Mouse (Mus musculus) hindbrain, embryonic 10.5 days (tissue): Measurements from ENCODE around the gene Cox8b. TPM values are rescaled to one million over a fixed set of nuclear protein-coding genes. Genes with fewer than 3 reads are reported as not detected.
A peak's percentile ranks its signal among the peaks of the same experiment; 100 is the strongest.
"Not testable (repeated sequence)": the region's sequence is repeated elsewhere in the genome, so short reads cannot be mapped to it uniquely, and the experiment has no call there.

Experiments used
- DNase-seq: peaks from one replicate; pipeline ENCODE4 v3.0.0-alpha.2; 2017; ENCODE audit warnings: low spot score
- H3K27ac ChIP-seq: fragments of 300-500 bp; sonication (generic); 2 replicates; pipeline ENCODE4 v1.5.1; 2016; ENCODE audit warnings: mild to moderate bottlenecking, moderate library complexity
- H3K27me3 ChIP-seq: fragments of 300-500 bp; sonication (generic); 2 replicates; pipeline ENCODE4 v1.6.1; 2016; ENCODE audit warnings: mild to moderate bottlenecking; ENCODE audit not compliant: poor library complexity, insufficient read depth, severe bottlenecking
- H3K36me3 ChIP-seq: fragments of 300-500 bp; sonication (generic); 2 replicates; pipeline ENCODE4 v1.6.1; 2016; ENCODE audit warnings: mild to moderate bottlenecking, moderate library complexity
- H3K4me1 ChIP-seq: fragments of 300-500 bp; sonication (generic); replicated peaks from 2 replicates; pipeline ENCODE4 v1.6.1; 2016; ENCODE audit warnings: mild to moderate bottlenecking
- H3K4me3 ChIP-seq: fragments of 300-500 bp; sonication (generic); 2 replicates; pipeline ENCODE4 v1.5.1; 2016; ENCODE audit warnings: mild to moderate bottlenecking, moderate library complexity
- H3K9me3 ChIP-seq: fragments of 300-500 bp; sonication (generic); 2 replicates; pipeline ENCODE4 v1.6.1; 2016; ENCODE audit warnings: mild to moderate bottlenecking, moderate library complexity
- WGBS: fragments of 180-500 bp; shearing (Covaris S2); methylation state at CpG from one replicate; pipeline ENCODE4 v1.1.7; 2016; 5-methylcytosine and 5-hydroxymethylcytosine counted together
- polyA plus RNA-seq: library from polyadenylated mRNA; unstranded; fragments of >200 nt; fragmentation: Nextera tagmentation; extraction: Ambion mirVana; gene quantifications from 2 replicates; pipeline ENCODE4 v1.2.1, GENCODE M21; 2016

The Cox8b gene
- polyA plus RNA-seq, 1 experiment from 2014 or later, result not detected

- no peak for DNase-seq
- peaks cover 13% of the 10 kb centered on the region for H3K4me1 ChIP-seq
- no peak overlapping the region for H3K27ac ChIP-seq
- 84% methylated on average over 7 of the region's 7 CpGs for WGBS
- H3K9me3 ChIP-seq, result no peaks in the 10 kb centered on the region
- 0 out of 2 replicates have a peak, but pooled peaks cover 3% of the 10 kb centered on the region for H3K27me3 ChIP-seq
- H3K4me3 ChIP-seq, result no peak overlapping the region
- no peaks in the 10 kb centered on the region for H3K36me3 ChIP-seq
These were observed 7.5 kb upstream of the Cox8b start for GRCm38 (mm10) chr7:140907697-140908096.

GRCm38 (mm10) chr7:140907131-140907530 is 6.9 kb upstream of the Cox8b start:
- Histone ChIP-seq H3K27ac (no peak overlapping the region), H3K27me3 (0 out of 2 replicates have a peak, but pooled peaks cover 3% of the 10 kb centered on the region), H3K9me3 (no peaks in the 10 kb centered on the region), H3K4me3 (no peak overlapping the region), H3K4me1 (peaks cover 16% of the 10 kb centered on the region), H3K36me3 (no peaks in the 10 kb centered on the region)
- 88% methylated on average over 13 of the region's 13 CpGs for WGBS
- DNase-seq, result no peak

- Histone ChIP-seq H3K36me3 (no peaks in the 10 kb centered on the region), H3K9me3 (no peaks in the 10 kb centered on the region), H3K4me1 (peaks cover 20% of the 10 kb centered on the region), H3K4me3 (no peak overlapping the region), H3K27me3 (0 out of 2 replicates have a peak, but pooled peaks cover 3% of the 10 kb centered on the region), H3K27ac (no peak overlapping the region)
- WGBS, result 88% methylated on average over 2 of the region's 2 CpGs
- no peak for DNase-seq
These were observed 5.4 kb upstream of the Cox8b start for GRCm38 (mm10) chr7:140905642-140906081.

GRCm38 (mm10) chr7:140903212-140903611 is 3.0 kb upstream of the Cox8b start:
- H3K27ac ChIP-seq, result 0 out of 2 replicates have a peak overlapping the region, but pooled peaks have one; percentile 8
- peaks cover 11% of the 10 kb centered on the region; the same call in 1 of the 2 replicates for H3K4me1 ChIP-seq
- 25% methylated on average over 13 of the region's 13 CpGs for WGBS
- peak; percentile 76 for DNase-seq
- peaks cover 20% of the 10 kb centered on the region for H3K36me3 ChIP-seq
- no peaks in the 10 kb centered on the region for H3K9me3 ChIP-seq
- H3K27me3 ChIP-seq, result 0 out of 2 replicates have a peak, but pooled peaks cover 3% of the 10 kb centered on the region
- no peak overlapping the region for H3K4me3 ChIP-seq

DNA sequence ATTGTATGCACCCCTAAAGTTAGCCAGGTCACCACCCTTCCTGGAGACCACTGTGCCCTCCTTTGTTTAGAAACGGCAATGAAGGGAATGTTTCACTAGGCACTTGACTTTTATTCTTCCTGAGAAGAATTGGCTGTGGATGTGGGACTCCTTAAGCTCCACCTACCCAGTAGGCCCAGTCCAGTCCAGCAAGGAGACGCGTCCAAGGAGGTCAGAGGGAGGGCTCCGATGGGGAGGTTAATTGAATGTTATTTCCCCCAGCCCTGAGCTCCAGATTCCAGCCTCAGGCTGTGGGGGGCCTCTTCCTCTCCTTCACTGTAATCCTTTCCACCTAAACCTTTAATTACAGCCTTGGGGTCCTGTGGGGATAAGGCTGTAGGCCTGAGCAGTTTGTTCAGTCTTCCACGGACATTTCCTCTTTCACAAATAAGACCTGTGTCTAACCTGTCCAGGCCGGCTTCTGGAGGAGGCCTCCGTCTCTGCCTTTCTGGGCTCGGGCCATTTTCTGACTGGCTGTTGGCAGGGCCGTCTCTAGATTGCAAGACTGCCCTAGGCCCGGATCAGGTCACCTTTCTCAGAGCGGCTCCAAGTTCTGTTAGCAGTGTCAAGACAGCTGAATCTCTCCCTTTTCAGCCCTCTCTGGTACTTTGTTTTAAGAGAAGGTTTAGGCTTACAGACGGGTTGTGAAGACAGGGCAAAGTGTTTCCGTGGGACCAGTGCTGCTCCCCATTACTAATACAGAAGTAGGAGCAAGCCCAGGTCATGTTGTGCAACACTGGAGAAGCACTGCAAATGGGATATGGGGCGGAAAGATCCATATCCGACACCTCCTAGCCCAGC is 2.0 kb upstream of the Cox8b start:
- H3K4me1 ChIP-seq, result peaks cover 11% of the 10 kb centered on the region; the same call in 1 of the 2 replicates
- H3K27me3 ChIP-seq, result 0 out of 2 replicates have a peak, but pooled peaks cover 3% of the 10 kb centered on the region
- no peak overlapping the region for H3K4me3 ChIP-seq
- no peaks in the 10 kb centered on the region for H3K9me3 ChIP-seq
- peak overlapping the region; percentile 8 for H3K27ac ChIP-seq
- H3K36me3 ChIP-seq, result peaks cover 30% of the 10 kb centered on the region
- no peak for DNase-seq
- WGBS, result 79% methylated on average over 15 of the region's 15 CpGs

- Histone ChIP-seq H3K4me3 (no peak overlapping the region), H3K4me1 (peaks cover 11% of the 10 kb centered on the region; the same call in 1 of the 2 replicates), H3K9me3 (no peaks in the 10 kb centered on the region), H3K36me3 (peaks cover 60% of the 10 kb centered on the region), H3K27ac (no peak overlapping the region), H3K27me3 (no peaks in the 10 kb centered on the region)
- no peak for DNase-seq
- 74% methylated on average over 3 of the region's 3 CpGs for WGBS
These were observed 1.1 kb downstream of the Cox8b start for GRCm38 (mm10) chr7:140899121-140899520.

DNA sequence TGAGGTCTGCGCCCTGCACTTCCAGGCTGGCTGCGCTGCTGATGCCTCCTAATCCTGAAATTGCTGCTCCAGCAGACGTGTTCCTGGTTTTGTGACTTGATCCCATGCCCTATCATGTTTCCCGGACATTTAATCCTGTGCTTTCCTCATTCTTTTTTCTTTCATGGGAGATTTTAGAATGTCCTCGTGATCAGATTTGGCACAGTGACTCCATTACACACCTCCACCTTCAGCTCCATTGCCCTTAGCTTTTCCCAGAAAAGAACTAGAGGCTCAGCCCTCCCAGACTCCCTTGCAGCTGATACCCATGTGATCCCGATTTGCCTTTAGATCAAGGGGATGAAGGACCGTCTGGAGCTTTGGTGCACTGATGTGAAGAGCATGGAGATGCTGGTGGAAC is 2.4 kb downstream of the Cox8b start:
- Histone ChIP-seq H3K27ac (no peak overlapping the region), H3K27me3 (no peaks in the 10 kb centered on the region), H3K36me3 (peaks cover 72% of the 10 kb centered on the region), H3K4me3 (no peak overlapping the region), H3K4me1 (peaks cover 8% of the 10 kb centered on the region; the same call in 1 of the 2 replicates), H3K9me3 (no peaks in the 10 kb centered on the region)
- no peak for DNase-seq
- 90% methylated on average over 7 of the region's 7 CpGs for whole genome bisulfite sequencing

GRCm38 (mm10) chr7:140894611-140895010 is 5.6 kb downstream of the Cox8b start:
- Histone ChIP-seq H3K27ac (no peak overlapping the region), H3K36me3 (peaks cover 86% of the 10 kb centered on the region), H3K4me1 (no peaks in the 10 kb centered on the region), H3K4me3 (no peak overlapping the region), H3K9me3 (no peaks in the 10 kb centered on the region), H3K27me3 (no peaks in the 10 kb centered on the region)
- no peak for DNase-seq
- 94% methylated on average over 3 of the region's 3 CpGs for WGBS

GRCm38 (mm10) chr7:140894031-140894430 is 6.2 kb downstream of the Cox8b start:
- H3K27ac ChIP-seq, result no peak overlapping the region
- H3K36me3 ChIP-seq, result peaks cover 86% of the 10 kb centered on the region
- no peak overlapping the region for H3K4me3 ChIP-seq
- DNase-seq, result no peak
- H3K4me1 ChIP-seq, result no peaks in the 10 kb centered on the region
- no peaks in the 10 kb centered on the region for H3K27me3 ChIP-seq
- no peaks in the 10 kb centered on the region for H3K9me3 ChIP-seq
- whole genome bisulfite sequencing, result 94% methylated on average over 7 of the region's 7 CpGs

GRCm38 (mm10) chr7:140890636-140891035 is 9.6 kb downstream of the Cox8b start:
- not testable (repeated sequence) for H3K4me3 ChIP-seq
- 97% methylated on average over 16 of the region's 16 CpGs for WGBS

DNA sequence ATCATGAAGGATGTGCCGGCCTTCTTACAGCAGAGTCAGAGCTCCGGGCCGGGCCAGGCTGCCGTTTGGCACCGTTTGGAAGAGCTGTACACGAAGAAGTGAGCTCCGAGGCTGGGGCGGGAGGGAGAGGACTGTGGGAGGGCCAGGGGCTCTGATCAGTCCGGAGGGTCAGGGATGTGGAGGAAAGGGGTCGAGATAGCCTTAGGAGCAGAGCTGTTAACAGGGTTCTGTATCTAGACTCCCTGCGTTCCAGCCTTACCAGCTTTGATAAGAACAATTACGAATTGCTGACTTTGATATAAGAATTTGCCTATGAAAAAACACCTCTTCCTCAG is 17.8 kb downstream of the Cox8b start:
- peaks cover 43% of the 10 kb centered on the region for H3K36me3 ChIP-seq
- WGBS, result under 1% methylated on average over 12 of the region's 12 CpGs
- peaks cover 20% of the 10 kb centered on the region for H3K4me1 ChIP-seq
- H3K4me3 ChIP-seq, result peak overlapping the region; percentile 90
- no peak for DNase-seq
- peak overlapping the region; percentile 91 for H3K27ac ChIP-seq
- no peaks in the 10 kb centered on the region for H3K27me3 ChIP-seq
- no peaks in the 10 kb centered on the region for H3K9me3 ChIP-seq

More at GRCm38 (mm10) chr7:140890636-140891035, 9.6 kb downstream of the Cox8b start:
- H3K27ac ChIP-seq, H3K27me3 ChIP-seq, H3K4me1 ChIP-seq, DNase-seq, H3K9me3 ChIP-seq: not testable (repeated sequence)
- peaks cover 86% of the 10 kb centered on the region for H3K36me3 ChIP-seq

- H3K9me3 ChIP-seq, result no peaks in the 10 kb centered on the region
- DNase-seq, result peak; percentile 93
- H3K36me3 ChIP-seq, result peaks cover 42% of the 10 kb centered on the region
- peaks cover 20% of the 10 kb centered on the region for H3K4me1 ChIP-seq
- H3K4me3 ChIP-seq, result peak within 1 kb of the TSS; percentile 90
- peak within 1 kb of the TSS; percentile 91 for H3K27ac ChIP-seq
- H3K27me3 ChIP-seq, result no peaks in the 10 kb centered on the region
- WGBS, result under 1% methylated on average over 59 of the region's 59 CpGs
These were observed 18.4 kb downstream of the Cox8b start, which contains the start of the genes Psmd13 and Sirt3 for GRCm38 (mm10) chr7:140881696-140882468. Psmd13 (plus strand) TSS chr7:140881968. Sirt3 (minus strand) TSS chr7:140882309.
